Mouse (Mus musculus) liver, embryonic 14.5 days (tissue): ENCODE data around the gene Elob.

Experiments used
- CTCF ChIP-seq: IDR thresholded peaks from 2 replicates; pipeline ENCODE4 v1.5.1; 2016; ENCODE audit warnings: antibody characterized with exemption, low read depth, control low read depth
- EP300 ChIP-seq: IDR thresholded peaks from 2 replicates; pipeline ENCODE4 v1.6.1; 2016; ENCODE audit warnings: antibody characterized with exemption, low read depth

DNA sequence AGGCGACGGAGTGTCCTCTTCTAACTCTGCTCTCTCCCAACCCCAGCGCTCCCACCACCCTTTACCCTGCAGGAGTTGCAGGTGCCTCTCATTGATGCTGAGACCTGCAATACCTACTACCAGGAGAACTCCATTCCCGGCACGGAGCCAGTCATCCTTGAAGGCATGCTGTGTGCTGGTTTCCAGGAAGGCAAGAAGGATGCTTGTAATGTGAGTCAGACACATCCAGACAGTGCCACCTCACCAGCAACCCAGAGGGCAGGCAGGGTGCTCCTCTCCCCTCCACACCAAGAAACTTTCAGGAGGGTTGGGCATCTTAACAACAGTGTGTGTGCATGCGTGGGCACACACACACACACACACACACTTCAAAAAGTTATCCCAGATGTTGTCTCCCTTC, 28.3 kb upstream of the Elob start:
- TF ChIP-seq CTCF (no peak), EP300 (no peak)
